Mouse (Mus musculus) MEL-GATA-1-ER (cell line): ENCODE measurements around the gene Lrch1.

Experiments used
- DNase-seq: peaks from one replicate; pipeline ENCODE4 v3.0.0-alpha.2; 2012; ENCODE audit warnings: low read depth; ENCODE audit errors: extremely low read depth

The Lrch1 gene

GRCm38 (mm10) chr14:74947376-74948013 lies at the start of gene Lrch1:
Gene Lrch1 (minus strand): TSS chr14:74947876.
- no peak for DNase-seq

- no peak for DNase-seq
Observed at GRCm38 (mm10) chr14:74997041-74997440, 49.4 kb upstream of the Lrch1 start.

GRCm38 (mm10) chr14:74996556-74996955 lies 48.9 kb upstream of the Lrch1 start:
- no peak for DNase-seq

DNA sequence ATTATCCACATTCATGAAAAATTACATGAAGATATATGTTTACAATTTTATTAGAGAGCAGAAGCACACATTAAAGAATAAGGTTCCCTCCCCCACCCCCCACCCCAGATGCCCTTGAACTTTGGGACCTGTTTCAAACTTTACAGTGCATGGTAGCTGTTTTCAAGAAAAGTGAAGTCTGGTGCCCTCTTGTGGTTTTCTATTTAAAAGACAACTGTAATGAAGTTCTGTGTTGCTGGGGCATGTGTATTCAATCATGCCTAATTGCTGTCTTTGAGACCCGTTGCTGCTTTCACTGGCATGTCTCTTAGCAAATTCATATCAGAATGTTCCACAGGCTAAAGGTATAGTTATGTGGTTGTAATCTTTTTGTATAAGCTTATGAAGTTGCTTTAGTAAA lies 42.8 kb upstream of the Lrch1 start:
- DNase-seq, result peak; percentile 63

GRCm38 (mm10) chr14:74989909-74990308 lies 42.2 kb upstream of the Lrch1 start:
- no peak for DNase-seq

DNA sequence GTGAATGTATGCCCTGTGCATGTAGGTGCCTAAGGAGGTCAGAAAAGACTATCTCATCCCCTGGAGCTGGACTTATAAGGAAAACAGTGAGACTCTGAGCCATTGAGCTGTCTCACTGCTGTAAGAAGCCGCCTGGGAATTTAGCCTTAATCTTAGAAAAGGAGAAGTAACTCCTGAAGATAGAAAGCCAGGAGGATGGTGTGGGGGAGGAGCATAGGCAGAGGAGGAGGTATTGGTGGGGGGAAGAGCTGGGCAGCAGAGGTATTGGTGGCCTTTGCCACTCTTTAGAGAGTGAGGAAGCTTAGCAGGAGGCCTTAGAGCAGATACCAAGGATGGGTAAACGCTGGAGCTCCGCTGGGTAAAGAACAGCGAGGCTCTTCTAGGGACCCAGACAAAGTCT lies 41.6 kb upstream of the Lrch1 start:
- peak; percentile 70 for DNase-seq

- no peak for DNase-seq
Observed at GRCm38 (mm10) chr14:74986527-74986926, 38.9 kb upstream of the Lrch1 start.

DNA sequence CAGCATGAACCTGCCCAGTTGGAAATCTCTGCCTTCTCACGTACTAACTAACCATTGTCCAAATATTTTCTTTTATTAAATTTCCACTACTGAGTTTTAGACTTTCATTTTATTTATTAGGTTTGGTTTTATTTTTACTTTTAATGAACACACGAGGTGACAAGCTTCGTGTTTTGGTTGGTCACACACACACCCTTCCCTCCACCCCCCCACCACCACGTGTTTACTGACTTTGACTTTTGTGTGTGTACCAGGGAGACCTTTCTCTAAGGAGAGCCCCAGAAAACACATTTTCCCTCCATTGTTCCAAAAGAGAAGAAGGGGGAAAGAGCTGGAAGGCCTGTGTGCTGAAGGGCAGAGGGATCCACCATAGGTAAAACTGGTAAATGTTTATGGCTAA lies 38.0 kb upstream of the Lrch1 start:
- no peak for DNase-seq

DNA sequence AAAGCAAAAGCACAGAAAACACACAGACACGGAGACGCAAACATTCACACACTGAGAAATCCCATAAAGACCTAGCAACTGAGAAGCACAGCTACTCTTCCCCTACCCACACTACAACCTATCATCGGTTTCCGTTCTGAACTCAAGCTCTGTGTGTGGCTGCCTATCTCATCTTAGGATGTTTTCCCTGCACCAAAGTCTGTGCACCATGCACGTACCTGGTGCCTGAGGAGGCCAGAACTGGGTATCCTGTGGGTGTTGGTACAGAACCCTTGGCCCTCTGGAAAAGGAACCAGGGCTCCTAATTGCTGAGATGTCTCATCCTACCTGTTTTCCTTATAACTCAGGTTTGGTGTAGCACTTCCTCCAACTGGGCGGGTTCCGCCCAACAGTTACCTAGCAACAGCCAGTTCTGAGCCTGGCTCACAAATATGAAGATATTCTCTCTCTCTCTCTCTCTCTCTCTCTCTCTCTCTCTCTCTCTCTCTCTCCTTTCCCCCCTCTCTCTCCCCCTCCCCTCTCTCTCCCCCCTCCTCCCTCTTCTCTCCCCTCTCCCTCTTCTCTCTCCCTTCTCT lies 37.2 kb upstream of the Lrch1 start:
- DNase-seq, result no peak

GRCm38 (mm10) chr14:74983079-74983478 lies 35.4 kb upstream of the Lrch1 start:
- DNase-seq, result no peak

GRCm38 (mm10) chr14:74981016-74981415 lies 33.3 kb upstream of the Lrch1 start:
- DNase-seq, result no peak

DNA sequence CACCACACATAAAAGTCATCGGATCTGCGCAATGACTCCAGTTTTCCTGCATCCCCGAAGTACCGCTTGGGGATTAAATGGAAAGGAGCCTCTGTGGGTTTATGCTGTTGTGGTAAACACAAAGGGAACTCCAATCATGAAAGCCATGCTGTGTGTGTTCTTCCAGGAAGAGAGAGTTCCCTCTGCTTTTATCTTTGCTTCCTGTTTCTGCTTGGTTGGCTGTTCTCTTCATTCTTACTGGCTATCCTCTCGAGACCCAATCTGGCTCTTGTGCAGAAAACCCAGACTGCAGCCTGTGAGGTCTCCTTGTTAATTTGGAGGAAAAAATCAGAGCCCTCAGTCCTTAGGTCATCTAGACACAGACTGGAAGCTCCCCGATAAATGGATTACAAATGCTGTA lies 29.3 kb upstream of the Lrch1 start:
- peak; percentile 39 for DNase-seq

GRCm38 (mm10) chr14:74974136-74974651 lies 26.5 kb upstream of the Lrch1 start:
- DNase-seq, result no peak

- DNase-seq, result no peak
Observed at GRCm38 (mm10) chr14:74972687-74973086, 25.0 kb upstream of the Lrch1 start.

- DNase-seq, result peak; percentile 54
Observed at GRCm38 (mm10) chr14:74972216-74972615, 24.5 kb upstream of the Lrch1 start.

GRCm38 (mm10) chr14:74963402-74963764 lies 15.7 kb upstream of the Lrch1 start:
- no peak for DNase-seq

- DNase-seq, result no peak
Observed at GRCm38 (mm10) chr14:74962713-74963401, 15.2 kb upstream of the Lrch1 start.

GRCm38 (mm10) chr14:74960568-74960967 lies 12.9 kb upstream of the Lrch1 start:
- no peak for DNase-seq

GRCm38 (mm10) chr14:74956702-74957101 lies 9.0 kb upstream of the Lrch1 start:
- DNase-seq, result no peak

- DNase-seq, result no peak
Observed at GRCm38 (mm10) chr14:74956234-74956633, 8.6 kb upstream of the Lrch1 start.

- peak; percentile 64 for DNase-seq
Observed at GRCm38 (mm10) chr14:74948426-74949240, 957 bp upstream of the Lrch1 start.

GRCm38 (mm10) chr14:74948014-74948396 lies 329 bp upstream of the Lrch1 start:
- no peak for DNase-seq
